Mouse (Mus musculus) lung, adult 2 months (tissue): ENCODE data around the gene Erbb2.

ENCODE experiments used
- CTCF ChIP-seq: fragments of 200-500 bp; IDR thresholded peaks from 2 replicates; pipeline ENCODE4 v1.5.1; 2011; ENCODE audit warnings: mild to moderate bottlenecking, low read length, control low read depth; ENCODE audit not compliant: insufficient read depth
- POLR2A ChIP-seq: fragments of 200-500 bp; IDR thresholded peaks from 2 replicates; pipeline ENCODE4 v1.6.1; 2011; ENCODE audit warnings: low read depth, mild to moderate bottlenecking, control low read depth, low read length, borderline replicate concordance; ENCODE audit errors: extremely low read depth

GRCm38 (mm10) chr11:98462255-98462654 is 50.0 kb downstream of the Erbb2 start:
- TF ChIP-seq POLR2A (no peak), CTCF (no peak)
